Mouse (Mus musculus): ENCODE measurements around the gene Nsf.

The Nsf gene

DNA sequence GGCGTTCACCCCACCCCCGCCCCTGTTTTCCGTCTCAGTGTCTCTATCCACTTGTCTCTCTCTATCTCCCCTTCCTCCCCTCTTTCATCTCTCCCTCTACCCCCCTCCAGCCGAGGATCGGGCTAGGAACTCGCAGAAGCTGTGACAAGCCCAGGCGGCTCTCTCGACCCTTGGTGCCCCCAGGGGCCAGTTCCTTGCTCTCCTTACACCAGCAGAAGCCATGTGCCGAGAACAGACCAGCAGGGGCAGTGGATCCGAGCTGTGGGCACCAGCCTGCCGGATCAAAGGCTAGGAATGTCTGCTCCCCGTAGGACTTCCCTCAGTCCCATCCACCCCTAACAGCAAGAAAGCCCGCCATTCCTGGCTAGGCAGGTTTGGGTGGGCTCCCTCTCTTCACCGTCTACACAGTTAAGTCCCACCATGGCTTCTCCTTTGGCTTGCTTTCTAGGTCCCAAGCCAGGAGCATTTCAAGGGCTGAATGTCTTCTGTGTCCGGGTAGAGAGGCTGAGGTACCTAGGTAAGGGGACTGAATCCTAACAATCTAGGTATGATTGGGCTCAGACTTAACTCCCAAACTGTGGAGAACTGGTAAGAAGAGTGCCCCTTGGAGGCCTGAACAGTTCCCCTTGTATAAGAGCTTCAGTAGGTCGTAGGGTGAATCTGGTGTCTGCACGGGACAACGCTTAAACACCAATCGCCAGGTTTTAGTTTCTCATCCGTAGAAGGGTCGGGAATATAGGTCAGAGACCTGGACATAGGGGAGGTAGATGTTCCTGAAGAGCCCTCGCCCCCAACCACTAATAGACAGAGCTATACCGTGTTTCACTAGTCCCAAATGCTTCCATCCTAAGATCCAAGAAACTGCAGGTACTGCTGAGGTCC lies 181.1 kb downstream of the Nsf start:
- no peak for DNase-seq (ENCODE audit: low read depth)
